Comparison of ENCODE assay signal across 9 mouse cellular contexts in genomic region chr5:50698084-50698483, GRCm38 (mm10).
DNase-seq lines count a peak whose midpoint lies in the region; ATAC-seq and TF ChIP-seq lines count a peak whose summit lies in the region.
"Had no signal": no experiment of that assay in that cellular context is flagged by ENCODE, and none has a peak within 500 bp of the region (broad histone marks: within the 10 kb centered on the region; RNA-seq: fewer than 3 reads in every experiment).

No protein-coding gene starts in this region.

- ATAC-seq in frontal cortex, adult (ENCODE audit: low TSS enrichment) = peak; percentile 65; the same call in 1 of the 2 replicates
- ATAC-seq in kidney, postnatal 0 days (replicated peaks; ENCODE audit: low FRiP score, low read depth) = no peak
- ATAC-seq in stomach, postnatal 0 days (ENCODE audit: low FRiP score, low TSS enrichment) = no peak

- no peak for DNase-seq in frontal cortex, postnatal 14 days (ENCODE audit: low spot score in 2 of 2)
- DNase-seq in right cerebral cortex, adult 18-20 months = peak; percentile 2
- no peak for DNase-seq in right cerebral cortex, postnatal 14 days
- peak; percentile 38 for DNase-seq in kidney, postnatal 0 days (ENCODE audit: low spot score)
- DNase-seq in stomach, postnatal 0 days (ENCODE audit: low spot score) = no peak
- no peak for DNase-seq in thymus, postnatal 36 days
- no peak for DNase-seq in urinary bladder, postnatal 10 days (ENCODE audit: low spot score)

- no peak for TF ChIP-seq EP300 in stomach, postnatal 0 days (optimal IDR thresholded peaks at IDR 0.05)

- H3K4me3 ChIP-seq in kidney, postnatal 0 days (replicated peaks; ENCODE audit: low read depth, low read length) = no peak overlapping the region
- no peak overlapping the region for H3K4me3 ChIP-seq in stomach, postnatal 0 days (ENCODE audit: low read depth, low read length)
- H3K4me3 ChIP-seq: limb, embryonic 13.5 days had no signal

- no peaks in the 10 kb centered on the region for H3K27me3 ChIP-seq in kidney, postnatal 0 days (ENCODE audit: insufficient read depth, low read length)
- H3K27me3 ChIP-seq in stomach, postnatal 0 days (ENCODE audit: control insufficient read depth, insufficient read depth, low read length) = no peaks in the 10 kb centered on the region
- H3K27me3 ChIP-seq: limb, embryonic 13.5 days had no signal

- no peak overlapping the region for H3K4me2 ChIP-seq in kidney, postnatal 0 days (ENCODE audit: low read length)
- no peak overlapping the region for H3K4me2 ChIP-seq in stomach, postnatal 0 days (replicated peaks; ENCODE audit: low read depth)
- H3K4me2 ChIP-seq: limb, embryonic 13.5 days had no signal

- no peaks in the 10 kb centered on the region for H3K4me1 ChIP-seq in kidney, postnatal 0 days (replicated peaks; ENCODE audit: insufficient read depth, low read length)
- no peaks in the 10 kb centered on the region for H3K4me1 ChIP-seq in stomach, postnatal 0 days (replicated peaks; ENCODE audit: control insufficient read depth, insufficient read depth)
- H3K4me1 ChIP-seq: limb, embryonic 13.5 days had no signal

- peak; percentile 65 for TF ChIP-seq CTCF in kidney, postnatal 0 days (IDR thresholded peaks at IDR 0.05; ENCODE audit: low read depth)
- peak; percentile 24; the same call in 1 of the 2 replicates for TF ChIP-seq CTCF in stomach, postnatal 0 days (IDR thresholded peaks at IDR 0.05; ENCODE audit: low read depth)

- H3K36me3 ChIP-seq in kidney, postnatal 0 days (ENCODE audit: insufficient read depth, low read length) = no peaks in the 10 kb centered on the region
- H3K36me3 ChIP-seq in stomach, postnatal 0 days (ENCODE audit: control insufficient read depth, insufficient read depth, low read length) = no peaks in the 10 kb centered on the region
- H3K36me3 ChIP-seq: limb, embryonic 13.5 days had no signal

- 18% methylated on average over 2 of the region's 2 CpGs for WGBS in kidney, postnatal 0 days
- 9% methylated on average over 2 of the region's 2 CpGs for WGBS in stomach, postnatal 0 days

- no peaks in the 10 kb centered on the region for H3K9me3 ChIP-seq in kidney, postnatal 0 days (replicated peaks; ENCODE audit: low read length)
- no peaks in the 10 kb centered on the region for H3K9me3 ChIP-seq in stomach, postnatal 0 days (ENCODE audit: control insufficient read depth, low read length)
- H3K9me3 ChIP-seq: limb, embryonic 13.5 days had no signal

- no peak overlapping the region for H3K27ac ChIP-seq in kidney, postnatal 0 days
- no peak overlapping the region for H3K27ac ChIP-seq in stomach, postnatal 0 days (replicated peaks)
- H3K27ac ChIP-seq: limb, embryonic 13.5 days had no signal

- no peak overlapping the region for H3K9ac ChIP-seq in kidney, postnatal 0 days (ENCODE audit: low read depth, low read length)
- H3K9ac ChIP-seq in stomach, postnatal 0 days (ENCODE audit: low read length) = no peak overlapping the region
- H3K9ac ChIP-seq: limb, embryonic 13.5 days had no signal

Comparison
In these comparisons a context has a peak if more than half of its experiments do, and no peak if none do; other contexts are left out.
1. DNase-seq: peak in right cerebral cortex, adult 18-20 months (single experiment) and kidney, postnatal 0 days (single experiment); none in frontal cortex, postnatal 14 days (0 of 2), right cerebral cortex, postnatal 14 days (single experiment), stomach, postnatal 0 days (single experiment), thymus, postnatal 36 days (0 of 2) and urinary bladder, postnatal 10 days (single experiment).